Mouse (Mus musculus) forebrain, embryonic 11.5 days (tissue): ENCODE measurements at regions not wholly inside any gene's neighbourhood (a gene's known extent, or its start where the extent isn't known, plus 50 kb on each side); places are given as distances from the start of the nearest gene placed in this dataset.
"Not testable (repeated sequence)": the region's sequence is repeated elsewhere in the genome, so short reads cannot be mapped to it uniquely, and the experiment has no call there.

Experiments used
- ATAC-seq: fragments of 200-750 bp; cut with Nextera tagmentation; replicated peaks from 2 replicates; pipeline ENCODE4 v1.8.0; 2017; ENCODE audit warnings: moderate TSS enrichment; ENCODE audit not compliant: low FRiP score
- DNase-seq: peaks from one replicate; pipeline ENCODE4 v3.0.0-alpha.2; 2017; ENCODE audit warnings: low spot score
- H3K27ac ChIP-seq: fragments of 300-500 bp; sonication (generic); 2 replicates; pipeline ENCODE4 v1.5.1; 2014; ENCODE audit warnings: low read depth, low read length
- H3K27me3 ChIP-seq: fragments of 300-500 bp; sonication (generic); 2 replicates; pipeline ENCODE4 v1.6.1; 2014; ENCODE audit warnings: mild to moderate bottlenecking, low read length, mixed read lengths; ENCODE audit not compliant: control insufficient read depth, insufficient read depth
- H3K36me3 ChIP-seq: fragments of 300-500 bp; sonication (generic); 2 replicates; pipeline ENCODE4 v1.6.1; 2014; ENCODE audit warnings: mild to moderate bottlenecking, low read length, moderate library complexity, mixed read lengths; ENCODE audit not compliant: control insufficient read depth, insufficient read depth
- H3K4me1 ChIP-seq: fragments of 300-500 bp; sonication (generic); replicated peaks from 2 replicates; pipeline ENCODE4 v1.6.1; 2014; ENCODE audit warnings: low read length, mixed read lengths; ENCODE audit not compliant: control insufficient read depth, insufficient read depth
- H3K4me2 ChIP-seq: fragments of 300-500 bp; sonication (generic); 2 replicates; pipeline ENCODE4 v1.6.1; 2014; ENCODE audit warnings: low read depth, mild to moderate bottlenecking, low read length, moderate library complexity, mixed read lengths; ENCODE audit not compliant: severe bottlenecking
- H3K4me3 ChIP-seq: fragments of 300-500 bp; sonication (generic); 2 replicates; pipeline ENCODE4 v1.5.1; 2014; ENCODE audit warnings: low read depth, low read length
- H3K9ac ChIP-seq: fragments of 300-500 bp; sonication (generic); 2 replicates; pipeline ENCODE4 v1.6.1; 2014; ENCODE audit warnings: low read length
- H3K9me3 ChIP-seq: fragments of 300-500 bp; sonication (generic); 2 replicates; pipeline ENCODE4 v1.6.1; 2016; ENCODE audit warnings: low read length, mixed read lengths; ENCODE audit not compliant: control insufficient read depth
- WGBS: fragments of 180-500 bp; shearing (Covaris S2); extraction: QIAGEN DNeasy Blood & Tissue Kit; methylation state at CpG from one replicate; pipeline ENCODE4 v1.1.7; 2014; 5-methylcytosine and 5-hydroxymethylcytosine counted together

DNA sequence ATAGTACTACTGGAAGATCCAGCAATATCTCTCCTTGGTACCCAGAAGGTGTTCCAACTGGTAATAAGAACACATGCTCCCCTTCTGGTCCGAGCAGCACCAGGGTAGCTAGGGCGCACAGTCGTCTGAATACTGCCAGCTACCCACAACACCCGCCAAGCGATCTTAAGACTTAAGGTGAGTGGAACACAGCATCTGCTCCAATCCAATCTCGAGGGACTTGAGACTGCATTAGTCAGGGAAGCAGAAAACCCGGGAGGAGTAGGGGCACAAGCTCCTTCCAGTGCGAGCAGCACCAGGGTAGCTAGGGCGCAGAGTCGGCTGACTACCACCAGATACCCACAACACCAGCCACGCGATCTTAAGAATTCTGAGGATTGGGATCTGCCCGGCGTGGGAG lies 409.1 kb upstream of the Oprm1 start:
- ATAC-seq, H3K4me3 ChIP-seq, H3K4me2 ChIP-seq, H3K27me3 ChIP-seq, DNase-seq, H3K9ac ChIP-seq, H3K36me3 ChIP-seq, H3K4me1 ChIP-seq, H3K27ac ChIP-seq, H3K9me3 ChIP-seq: not testable (repeated sequence)
- WGBS = 90% methylated on average over 14 of the region's 14 CpGs

- no peaks in the 10 kb centered on the region for H3K27me3 ChIP-seq
- H3K36me3 ChIP-seq = no peaks in the 10 kb centered on the region
- no peak overlapping the region for H3K4me2 ChIP-seq
- H3K9me3 ChIP-seq = no peaks in the 10 kb centered on the region
- ATAC-seq (no peak), DNase-seq (no peak)
- H3K9ac ChIP-seq = no peak overlapping the region
- H3K4me1 ChIP-seq = no peaks in the 10 kb centered on the region
- H3K27ac ChIP-seq = no peak overlapping the region
- H3K4me3 ChIP-seq = no peak overlapping the region
- WGBS = 76% methylated on average over 4 of the region's 4 CpGs
Measured at GRCm38 (mm10) chr10:6366182-6366581, 392.1 kb upstream of the Oprm1 start.

GRCm38 (mm10) chr10:6371666-6372065 lies 386.6 kb upstream of the Oprm1 start:
- 90% methylated on average over 2 of the region's 2 CpGs for WGBS
- H3K4me2 ChIP-seq = no peak overlapping the region
- no peak for ATAC-seq
- H3K27me3 ChIP-seq = no peaks in the 10 kb centered on the region
- no peak for DNase-seq
- H3K27ac ChIP-seq = no peak overlapping the region
- H3K4me3 ChIP-seq = no peak overlapping the region
- H3K9ac ChIP-seq = no peak overlapping the region
- no peaks in the 10 kb centered on the region for H3K9me3 ChIP-seq
- no peaks in the 10 kb centered on the region for H3K36me3 ChIP-seq
- no peaks in the 10 kb centered on the region for H3K4me1 ChIP-seq

DNA sequence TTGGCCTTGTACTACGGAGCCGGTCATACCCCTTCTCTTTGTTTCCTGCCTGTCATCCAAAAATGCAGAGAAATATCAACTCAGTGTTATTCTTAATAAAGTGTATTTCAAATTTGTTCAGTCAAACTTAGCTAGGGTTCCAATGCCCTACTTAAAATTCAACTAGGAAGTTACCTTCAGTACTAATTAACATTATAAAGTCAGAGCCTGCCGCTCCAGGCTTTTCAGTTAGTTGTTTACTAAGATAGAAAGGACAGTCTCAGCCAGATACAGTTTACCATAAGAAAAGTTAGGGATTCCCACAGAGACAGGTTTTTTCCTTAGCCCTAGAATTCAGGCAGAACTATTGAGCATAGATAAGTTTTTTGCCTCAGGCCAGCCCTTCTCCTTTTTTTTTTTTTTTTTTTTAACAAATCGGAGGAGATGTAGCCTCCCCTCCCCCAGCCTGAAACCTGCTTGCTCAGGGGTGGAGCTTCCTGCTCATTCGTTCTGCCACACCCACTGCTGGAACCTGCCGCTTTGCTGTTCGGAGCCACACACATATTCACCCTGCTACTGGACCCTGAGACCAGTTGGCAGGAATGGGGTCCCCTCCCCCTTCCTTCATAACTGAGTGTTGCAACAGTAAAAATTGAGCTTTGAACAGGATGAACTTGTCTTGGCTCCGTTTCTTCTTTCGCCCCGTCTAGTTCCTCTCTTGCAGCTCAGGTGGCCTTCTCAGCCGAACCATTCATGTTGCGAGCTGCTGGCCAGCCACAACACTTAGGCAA lies 340.8 kb upstream of the Oprm1 start:
- not testable (repeated sequence) for H3K4me3 ChIP-seq, H3K4me2 ChIP-seq, H3K9me3 ChIP-seq, H3K36me3 ChIP-seq, H3K27ac ChIP-seq, H3K4me1 ChIP-seq, H3K9ac ChIP-seq, DNase-seq, H3K27me3 ChIP-seq, ATAC-seq
- 87% methylated on average over 12 of the region's 12 CpGs for WGBS

DNA sequence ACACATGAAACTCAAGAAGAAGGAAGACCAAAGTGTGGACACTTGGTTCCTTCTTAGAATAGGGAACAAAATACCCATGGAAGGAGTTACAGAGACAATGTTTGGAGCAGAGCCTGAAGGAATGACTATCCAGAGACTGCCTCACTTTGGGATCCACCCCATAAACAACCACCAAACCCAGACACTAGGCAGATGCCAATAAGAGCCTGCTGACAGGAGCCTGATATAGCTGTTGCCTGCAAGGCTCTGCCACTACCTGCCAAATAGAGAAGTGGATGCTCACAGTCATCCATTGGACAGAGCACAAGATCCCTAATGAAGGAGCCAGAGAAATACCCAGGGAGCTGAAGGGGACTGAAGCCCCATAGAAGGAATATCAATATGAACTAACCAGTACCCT lies 340.1 kb upstream of the Oprm1 start:
- H3K9me3 ChIP-seq, ATAC-seq, H3K9ac ChIP-seq, H3K27ac ChIP-seq, H3K36me3 ChIP-seq, DNase-seq, H3K27me3 ChIP-seq, H3K4me3 ChIP-seq, H3K4me1 ChIP-seq, H3K4me2 ChIP-seq: not testable (repeated sequence)

DNA sequence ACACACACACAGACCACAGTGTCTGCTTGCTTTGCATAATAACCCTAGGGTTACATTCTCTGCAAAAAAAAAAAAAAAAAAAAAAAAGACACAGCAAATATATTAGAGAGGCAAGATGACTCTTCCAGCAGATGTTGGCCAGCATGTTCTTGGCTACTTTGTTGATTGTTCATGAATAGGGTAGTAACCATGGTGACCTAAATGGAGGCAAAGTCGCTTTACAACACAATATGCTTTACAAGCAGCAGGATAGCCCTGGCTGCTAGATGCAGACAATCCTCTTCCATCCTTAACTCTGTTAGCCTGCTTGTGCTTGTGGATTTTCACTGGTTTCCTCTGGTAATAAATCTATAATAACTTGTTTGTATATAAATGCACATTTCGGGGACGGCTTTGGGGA lies 292.5 kb upstream of the Oprm1 start:
- DNase-seq (no peak), ATAC-seq (peak; percentile 70)
- H3K4me3 ChIP-seq = no peak overlapping the region
- no peaks in the 10 kb centered on the region for H3K36me3 ChIP-seq
- no peaks in the 10 kb centered on the region for H3K4me1 ChIP-seq
- H3K4me2 ChIP-seq = no peak overlapping the region
- no peak overlapping the region for H3K27ac ChIP-seq
- no peaks in the 10 kb centered on the region for H3K9me3 ChIP-seq
- H3K9ac ChIP-seq = no peak overlapping the region
- WGBS = 60% methylated on average over 3 of the region's 3 CpGs
- H3K27me3 ChIP-seq = no peaks in the 10 kb centered on the region

DNA sequence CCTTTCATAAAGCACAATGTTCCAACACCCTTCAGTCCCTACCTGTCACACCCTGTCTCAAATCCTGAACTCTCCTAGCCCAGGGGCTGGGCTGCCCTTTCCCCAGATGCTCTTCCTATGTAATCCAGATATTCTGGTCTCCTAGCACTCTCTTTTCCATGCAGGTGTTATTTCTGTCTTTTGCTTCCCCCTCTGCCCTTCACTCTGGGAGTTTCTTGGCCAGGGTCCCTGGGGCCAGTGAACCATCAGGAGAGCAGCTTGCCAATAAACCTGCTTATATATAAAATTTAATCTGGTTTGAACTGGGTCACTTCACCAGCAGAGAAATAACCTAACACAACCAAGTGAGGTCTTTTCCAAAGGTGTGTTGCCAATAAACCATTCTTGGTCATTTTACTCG lies 278.0 kb upstream of the Oprm1 start:
- 85% methylated on average over 1 of the region's 1 CpGs for WGBS
- no peaks in the 10 kb centered on the region for H3K9me3 ChIP-seq
- no peak overlapping the region for H3K4me2 ChIP-seq
- H3K4me1 ChIP-seq = no peaks in the 10 kb centered on the region
- H3K27ac ChIP-seq = no peak overlapping the region
- DNase-seq = no peak
- H3K4me3 ChIP-seq = no peak overlapping the region
- no peaks in the 10 kb centered on the region for H3K27me3 ChIP-seq
- ATAC-seq = no peak
- H3K36me3 ChIP-seq = no peaks in the 10 kb centered on the region
- H3K9ac ChIP-seq = no peak overlapping the region

DNA sequence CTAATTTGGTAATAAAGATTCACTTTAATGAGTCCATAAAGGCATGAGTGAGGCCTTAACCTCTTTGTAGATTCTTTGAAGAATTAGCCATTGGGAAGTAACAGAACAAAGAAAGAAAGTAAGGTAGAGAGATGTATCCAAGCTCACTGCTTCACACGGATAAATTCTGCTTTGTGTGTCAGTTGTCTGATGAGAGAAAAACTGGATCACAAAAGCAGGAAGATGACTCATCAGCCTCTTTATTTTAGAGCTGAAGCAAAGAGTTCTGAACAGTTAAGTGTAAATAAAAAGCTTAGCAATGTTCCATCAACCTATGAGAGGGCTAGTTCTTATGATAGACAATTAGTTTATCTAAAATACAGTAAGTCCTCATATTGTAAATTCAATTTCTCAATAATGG lies 269.7 kb upstream of the Oprm1 start:
- ATAC-seq (no peak), DNase-seq (no peak)
- Histone ChIP-seq H3K9me3 (no peaks in the 10 kb centered on the region), H3K36me3 (no peaks in the 10 kb centered on the region), H3K27me3 (no peaks in the 10 kb centered on the region), H3K27ac (no peak overlapping the region), H3K4me1 (no peaks in the 10 kb centered on the region), H3K4me2 (no peak overlapping the region), H3K9ac (no peak overlapping the region), H3K4me3 (no peak overlapping the region)
- 73% methylated on average over 1 of the region's 1 CpGs for WGBS

GRCm38 (mm10) chr10:6492694-6493093 lies 265.6 kb upstream of the Oprm1 start:
- no peak for ATAC-seq
- whole genome bisulfite sequencing = 83% methylated on average over 4 of the region's 4 CpGs

More at GRCm38 (mm10) chr10:6492694-6493093, 265.6 kb upstream of the Oprm1 start:
- H3K9me3 ChIP-seq = no peaks in the 10 kb centered on the region
- H3K27me3 ChIP-seq = no peaks in the 10 kb centered on the region
- no peaks in the 10 kb centered on the region for H3K36me3 ChIP-seq
- H3K4me3 ChIP-seq = no peak overlapping the region
- no peak overlapping the region for H3K27ac ChIP-seq
- H3K9ac ChIP-seq = no peak overlapping the region
- no peak for DNase-seq
- H3K4me1 ChIP-seq = no peaks in the 10 kb centered on the region
- no peak overlapping the region for H3K4me2 ChIP-seq
